Mouse (Mus musculus): ENCODE results near the gene Ly6g6f.
A peak's percentile ranks its signal among the peaks of the same experiment; 100 is the strongest.
"Not testable (repeated sequence)": the region's sequence is repeated elsewhere in the genome, so short reads cannot be mapped to it uniquely, and the experiment has no call there.

Ly6g6f gene

GRCm38 (mm10) chr17:35051156-35052086, 34.0 kb downstream of the Ly6g6f start:
- peak; percentile 71 to 81 for DNase-seq

GRCm38 (mm10) chr17:35050126-35050750, 35.2 kb downstream of the Ly6g6f start:
- peak; percentile 70 to 80 for DNase-seq

- DNase-seq, result peak in 1 of 2 experiments; percentile 53
These were observed 35.8 kb downstream of the Ly6g6f start, which contains the start of gene Clic1 for GRCm38 (mm10) chr17:35049561-35050016. Gene Clic1, plus strand, starts transcription at chr17:35049966.

DNA sequence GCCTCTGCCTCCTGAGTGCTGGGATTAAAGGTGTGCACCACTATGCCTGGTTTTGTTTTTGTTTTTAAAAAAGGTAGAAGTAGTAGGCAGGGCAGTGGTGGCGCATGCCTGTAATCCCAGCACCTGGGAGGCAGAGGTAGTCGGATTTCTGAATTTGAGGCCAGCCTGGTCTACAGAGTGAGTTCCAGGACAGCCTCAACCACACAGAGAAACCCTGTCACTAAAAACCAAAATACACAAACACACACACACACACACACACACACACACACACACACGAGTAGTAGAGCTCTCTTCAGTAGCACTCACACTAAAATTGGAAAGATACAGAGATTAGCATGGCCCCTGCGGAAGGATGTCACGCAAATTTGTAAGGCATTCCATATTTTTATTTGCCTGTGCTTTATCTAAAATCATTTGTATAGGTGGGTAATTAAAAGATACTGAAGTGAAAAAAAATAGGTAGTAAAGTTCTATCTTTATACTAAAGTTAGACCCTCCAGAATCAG, 36.4 kb downstream of the Ly6g6f start:
- DNase-seq, result no peak

GRCm38 (mm10) chr17:35048149-35048931, 37.1 kb downstream of the Ly6g6f start:
- peak in 1 of 2 experiments; percentile 22 for DNase-seq

- peak; percentile 71 to 90 for DNase-seq
These were observed 37.7 kb downstream of the Ly6g6f start for GRCm38 (mm10) chr17:35047688-35048087.

DNA sequence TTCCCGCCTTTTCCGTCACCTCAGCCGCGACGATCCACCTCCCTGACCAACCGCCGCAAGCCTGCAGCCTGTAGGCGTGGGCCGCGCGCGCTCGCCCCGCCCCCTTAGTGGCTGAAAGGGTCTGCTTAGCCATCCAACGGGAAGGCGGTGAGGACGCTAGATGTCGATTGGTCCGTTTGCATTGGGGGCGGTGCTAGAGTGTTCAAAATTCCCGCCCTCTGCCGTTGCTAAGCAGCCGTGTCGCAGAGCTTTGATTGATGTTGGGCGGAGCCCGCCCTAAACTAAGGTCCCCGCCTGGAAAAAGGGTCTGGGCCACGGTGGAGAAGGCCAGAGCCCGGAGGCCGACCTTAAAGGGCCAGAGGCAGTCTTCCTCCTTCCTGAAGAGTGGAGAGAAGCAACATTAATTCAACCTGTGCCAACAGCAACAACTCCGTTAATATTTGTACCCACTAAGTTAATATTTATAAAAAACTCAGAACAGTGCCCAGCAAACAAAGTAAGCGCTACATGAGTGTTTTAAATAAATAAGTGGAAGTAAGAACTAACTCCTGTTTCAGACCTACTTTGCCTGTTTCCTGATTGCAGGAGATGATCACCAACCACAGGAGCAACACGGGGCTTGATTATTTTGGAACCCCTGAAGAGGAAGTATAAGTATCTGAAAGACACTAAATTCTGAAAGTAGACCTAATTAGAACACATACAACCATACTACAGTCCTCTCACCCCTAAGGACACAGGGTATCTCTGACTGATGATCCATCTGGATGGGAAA, 38.5 kb downstream of the Ly6g6f start, which contains the start of gene Msh5:
Msh5 (minus strand) TSS at position 65 of the 775 bp plus-strand sequence.
- DNase-seq, result peak; percentile 99

- DNase-seq, result peak in 1 of 2 experiments; percentile 15
These were observed 39.4 kb downstream of the Ly6g6f start for GRCm38 (mm10) chr17:35045807-35046680.

DNA sequence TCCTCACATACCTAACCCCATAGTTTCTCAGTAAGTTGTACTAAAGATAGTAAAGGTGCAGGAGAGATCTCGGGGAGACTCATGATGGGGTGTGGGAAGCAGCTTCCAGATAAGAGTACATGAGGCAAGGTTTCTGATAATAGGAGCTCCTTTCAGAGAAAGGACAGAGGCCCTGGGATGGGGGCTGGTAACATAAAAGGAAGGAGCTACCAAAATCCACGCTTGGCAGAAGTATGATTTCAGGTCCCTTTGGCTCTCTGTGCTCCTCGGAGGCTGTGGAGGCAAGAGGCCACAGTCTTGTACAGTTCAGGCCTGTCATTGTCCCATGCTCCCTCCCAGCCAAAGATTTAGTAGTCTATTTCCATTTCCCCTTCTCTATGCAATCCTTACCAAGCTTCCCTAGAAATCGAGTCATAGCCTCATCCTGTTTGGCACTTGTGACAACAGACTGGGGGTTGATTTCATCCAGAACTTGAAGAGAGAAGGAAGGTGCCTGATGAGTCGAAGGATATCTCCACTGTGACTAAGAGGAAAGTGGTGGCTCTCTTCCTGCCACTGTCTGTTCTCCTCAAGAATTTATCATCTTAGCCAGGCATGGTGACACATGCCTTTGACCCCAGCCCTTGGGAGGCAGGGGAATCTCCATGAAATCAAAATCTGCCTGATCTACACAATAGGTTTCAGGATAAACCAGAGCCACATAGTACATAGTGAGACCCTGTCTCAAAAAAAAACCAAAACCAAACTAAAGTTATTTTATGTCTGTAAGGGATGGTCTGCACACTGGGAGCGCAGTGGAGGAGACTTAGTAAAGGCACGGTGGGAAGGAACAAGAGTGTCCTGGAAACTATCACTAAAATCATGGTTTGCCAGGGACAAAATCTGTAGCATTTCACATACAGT, 40.3 kb downstream of the Ly6g6f start:
- DNase-seq, result no peak

DNA sequence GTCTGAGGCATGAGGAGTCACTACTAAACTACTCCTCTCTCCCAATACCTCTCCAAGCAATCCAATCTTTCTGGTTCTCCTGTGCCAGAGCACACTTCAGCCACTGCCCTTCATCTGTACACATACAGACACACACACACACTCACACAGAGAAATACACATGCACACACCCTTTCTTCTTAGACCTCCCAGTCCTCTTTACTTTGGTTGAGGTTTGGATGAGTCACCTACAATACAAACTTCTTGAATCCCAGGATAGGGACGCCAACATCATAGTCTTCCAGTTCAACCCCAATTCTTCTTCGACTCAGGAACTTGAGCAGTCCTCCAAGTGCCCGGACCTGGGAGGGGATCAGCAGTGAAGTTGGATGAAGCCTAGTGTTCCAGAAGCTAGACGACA, 41.6 kb downstream of the Ly6g6f start:
- DNase-seq, result no peak

DNA sequence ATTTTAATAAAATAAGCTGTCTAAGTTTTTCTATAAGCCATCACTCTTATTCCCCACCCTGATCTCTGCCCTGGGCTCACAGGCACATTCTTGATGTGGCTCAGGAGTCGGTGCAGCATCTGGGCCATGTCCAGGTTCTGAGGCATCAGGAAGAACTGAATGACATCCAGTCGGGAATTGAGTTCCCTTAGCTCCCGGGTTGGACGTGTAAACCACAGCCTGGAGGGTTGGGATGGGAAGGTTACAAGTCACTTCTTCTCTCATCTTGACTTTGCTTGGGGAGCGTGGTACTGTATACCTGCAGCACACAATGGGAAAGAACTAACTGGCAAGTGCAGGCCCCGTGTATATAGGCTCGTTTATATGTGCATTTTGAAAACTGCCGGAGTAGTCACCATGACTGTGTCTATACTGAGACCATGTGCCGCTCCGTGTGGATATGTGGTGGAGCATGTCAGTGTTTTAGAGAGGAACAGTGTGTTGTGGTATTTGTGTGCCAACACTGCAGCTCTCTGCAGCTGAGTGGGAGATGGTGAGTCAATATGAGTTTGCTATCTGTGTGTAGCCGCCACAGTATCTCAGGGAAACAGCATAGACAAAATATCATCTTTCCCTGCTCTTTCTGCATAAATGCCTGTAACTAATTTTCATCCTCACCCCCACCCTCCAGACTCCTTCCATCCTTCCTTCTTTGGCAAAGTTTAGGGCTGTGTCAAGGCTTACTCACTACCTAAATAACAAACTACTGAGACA, 46.1 kb downstream of the Ly6g6f start:
- no peak for DNase-seq

GRCm38 (mm10) chr17:35034896-35035295, 50.5 kb downstream of the Ly6g6f start:
- no peak for DNase-seq

DNA sequence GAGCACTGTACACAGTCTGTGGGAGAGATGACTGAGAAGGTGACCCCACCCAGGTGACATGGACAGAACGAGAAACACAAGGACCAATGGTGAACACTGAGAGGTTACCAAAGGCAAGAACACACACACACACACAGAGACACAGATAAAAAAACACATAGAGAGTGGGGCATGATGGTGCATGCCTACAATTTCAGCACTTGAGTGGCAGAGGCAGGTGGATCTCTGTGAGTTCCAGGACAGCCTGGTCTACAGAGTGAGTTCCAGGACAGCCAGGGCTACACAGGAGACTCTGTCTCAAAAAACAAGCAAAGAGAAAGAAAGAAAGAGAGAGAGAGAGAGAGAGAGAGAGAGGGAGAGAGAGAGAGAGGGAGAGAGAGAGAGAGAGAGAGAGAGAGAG, 51.7 kb downstream of the Ly6g6f start:
- DNase-seq, result not testable (repeated sequence)

DNA sequence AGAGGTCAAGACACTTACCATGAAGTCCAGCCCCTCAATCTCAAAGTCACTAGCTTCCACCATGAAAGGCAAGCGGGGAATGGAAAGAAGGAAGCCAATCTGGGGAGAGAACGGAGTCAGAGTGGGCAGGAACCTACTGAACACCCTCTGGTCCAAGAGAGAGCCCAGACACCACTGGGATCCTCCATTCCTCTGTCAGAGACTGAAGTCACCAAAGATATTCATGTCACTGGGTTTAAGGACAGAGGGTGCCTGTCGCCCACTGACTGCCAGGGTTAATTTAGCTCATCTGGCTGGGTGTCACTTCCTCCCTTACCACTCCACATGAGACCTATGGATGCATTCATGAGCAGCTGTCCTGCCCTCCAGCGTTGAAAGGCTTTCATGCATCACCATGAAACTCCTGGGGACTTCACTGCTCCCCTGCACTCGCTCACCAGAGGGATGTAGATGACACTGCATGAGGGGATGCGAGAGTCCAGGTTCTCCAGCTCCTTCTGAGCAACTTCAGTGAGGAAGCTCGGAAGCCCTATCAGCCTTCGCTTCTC, 53.0 kb downstream of the Ly6g6f start:
- no peak for DNase-seq

GRCm38 (mm10) chr17:35031880-35032279, 53.5 kb downstream of the Ly6g6f start:
- no peak for DNase-seq

DNA sequence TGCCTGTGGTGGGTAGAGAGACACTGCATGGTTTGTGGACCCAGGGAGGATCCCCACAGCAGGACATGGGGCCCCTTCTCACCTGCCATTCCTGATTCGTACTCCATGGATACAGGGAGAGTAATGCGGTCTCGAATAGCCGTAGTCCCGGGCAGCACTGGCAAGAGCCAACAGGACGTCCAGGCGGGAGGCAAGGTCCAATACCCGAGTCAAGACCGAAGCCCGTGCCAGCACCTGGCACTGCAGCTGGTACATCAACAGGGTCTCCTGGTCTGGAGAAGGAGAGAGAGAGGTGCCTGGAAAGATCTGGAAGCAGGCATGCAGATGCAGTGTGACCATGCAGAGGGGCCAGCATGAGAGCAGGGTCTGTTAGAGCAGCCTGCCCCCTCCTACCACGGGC, 54.1 kb downstream of the Ly6g6f start:
- DNase-seq, result no peak
